Mouse (Mus musculus) megakaryocyte-erythroid progenitor cell, adult 5-6 weeks (primary cell): ENCODE measurements around the gene Gm3880. TPM values are rescaled to one million over a fixed set of nuclear protein-coding genes. Genes with fewer than 3 reads are reported as not detected.
"Not testable (repeated sequence)": the region's sequence is repeated elsewhere in the genome, so short reads cannot be mapped to it uniquely, and the experiment has no call there.

Source experiments
- ATAC-seq: replicated peaks from 2 replicates; pipeline ENCODE4 v1.8.0; 2016; ENCODE audit warnings: mild to moderate bottlenecking, inconsistent platforms; ENCODE audit not compliant: severe bottlenecking, poor library complexity, low FRiP score, low TSS enrichment
- total RNA-seq, 2 experiments: library from RNA; stranded (forward) in 1 of 2; stranded (reverse) in 1 of 2; fragments of 200-1000, 215-1000 nt in 1 of 2; fragments of >200 nt in 1 of 2; fragmentation: Nextera tagmentation in 1 of 2; gene quantifications; 2 replicates each; pipeline ENCODE4 v1.2.3; 2014 to 2017

The Gm3880 gene
- total RNA-seq (2014; fragmentation: Nextera tagmentation) (not detected in 2 replicates), total RNA-seq (2017) (not detected in 2 replicates)

DNA sequence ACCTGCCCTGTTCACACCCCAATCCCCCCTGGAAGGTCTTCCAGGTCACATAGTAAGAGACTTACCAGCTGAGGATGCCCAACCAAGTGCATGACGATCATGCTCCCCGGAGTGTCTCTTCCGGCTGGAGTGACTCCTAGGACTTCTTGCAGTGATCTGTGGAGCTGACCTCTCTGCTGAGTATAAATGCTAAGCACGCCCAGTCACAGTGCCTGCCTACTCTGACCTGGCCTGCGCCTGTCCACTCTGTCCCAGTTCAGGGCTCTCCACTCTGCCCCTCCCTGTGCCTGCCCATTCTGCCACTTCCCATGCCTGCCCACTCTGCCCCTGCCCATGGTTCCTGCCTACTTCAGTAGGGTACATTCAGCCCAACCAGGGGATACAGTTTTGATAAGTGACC, at the start of gene Gm3880:
Gm3880 (minus strand) TSS at position 101 of the 400 bp plus-strand sequence.
- not testable (repeated sequence) for ATAC-seq

DNA sequence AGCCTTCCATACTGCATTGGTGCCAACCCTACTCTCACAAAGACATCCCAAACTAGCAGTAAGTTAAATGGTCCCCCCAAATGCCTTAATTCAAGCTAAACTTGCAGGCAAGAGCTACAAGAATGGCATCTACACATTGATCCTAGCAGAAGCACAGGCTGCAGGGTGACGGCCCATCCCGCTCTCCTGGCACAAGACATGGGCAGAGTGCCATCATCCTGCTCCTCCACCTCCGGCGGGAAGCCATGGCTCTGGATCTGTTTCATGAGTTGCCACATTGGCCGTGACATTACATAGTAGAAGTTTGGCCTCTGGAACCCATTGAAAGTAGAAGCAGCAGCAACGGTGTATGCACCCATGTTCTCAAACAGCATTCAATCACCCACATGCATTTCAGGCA, 37.5 kb upstream of the Gm3880 start:
- not testable (repeated sequence) for ATAC-seq

DNA sequence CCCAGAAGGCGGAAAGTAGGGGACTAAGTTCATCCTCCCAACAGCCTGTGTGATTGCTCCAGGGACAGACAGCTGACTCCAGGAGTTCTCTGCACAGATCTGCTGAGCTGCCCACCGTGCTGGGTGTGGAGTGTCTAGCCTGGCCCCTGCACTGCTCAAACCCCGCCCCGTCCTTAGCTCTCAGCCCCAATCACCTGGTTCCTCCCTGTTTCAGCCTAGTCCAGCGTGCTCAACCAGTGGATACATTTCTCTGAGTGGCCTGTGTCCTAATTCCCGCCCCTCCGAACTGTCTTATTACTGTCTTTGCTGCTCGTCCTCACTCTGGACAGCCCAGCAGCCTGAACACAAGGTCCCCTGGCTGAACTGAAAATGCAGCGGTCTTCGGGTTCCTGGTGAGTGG, 20.8 kb upstream of the Gm3880 start, which contains the start of the genes Gm9112 and Dmrtc1b:
Gm9112 (minus strand) TSS at position 101 of the 400 bp plus-strand sequence.
Dmrtc1b (plus strand) TSS at position 331 of the 400 bp plus-strand sequence.
- not testable (repeated sequence) for ATAC-seq

DNA sequence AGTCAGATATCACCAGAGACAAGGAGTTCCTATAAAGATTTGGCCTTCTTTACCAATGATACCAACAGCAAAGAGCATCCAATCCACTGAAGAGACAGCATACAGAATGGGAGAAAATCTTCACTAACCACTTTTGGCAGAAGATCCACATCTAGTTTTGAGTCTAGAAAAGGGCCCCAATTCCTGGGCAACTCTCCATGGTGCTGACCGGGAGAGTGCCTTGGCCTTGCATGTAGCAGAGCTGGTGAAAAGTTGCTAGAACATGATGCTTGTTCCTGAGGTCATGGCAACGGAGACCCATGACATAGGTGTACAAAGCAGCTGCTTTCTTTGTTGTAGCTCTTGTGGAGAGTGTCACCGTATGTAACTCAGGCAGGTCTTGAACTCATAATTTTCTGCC, 13.9 kb upstream of the Gm3880 start:
- not testable (repeated sequence) for ATAC-seq

DNA sequence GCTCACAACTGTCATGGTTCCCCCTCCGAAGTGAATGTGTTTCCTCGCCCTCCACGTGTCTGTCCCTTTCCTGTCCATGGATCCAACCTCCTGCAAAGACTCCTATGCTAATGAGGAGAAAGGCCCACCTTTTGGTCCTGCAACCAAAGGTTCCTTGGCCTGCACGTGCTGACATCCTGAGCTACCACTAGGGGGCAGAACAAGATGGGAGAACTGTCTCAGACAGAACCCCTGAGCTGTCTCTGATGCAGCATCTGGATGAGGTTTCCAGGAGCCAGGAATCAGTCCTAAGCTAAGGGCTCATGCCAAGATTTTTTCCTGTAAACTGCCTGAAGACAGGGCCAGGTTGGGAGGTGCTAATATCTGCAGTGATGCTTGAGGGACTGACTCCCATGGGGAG, 2.5 kb upstream of the Gm3880 start:
- ATAC-seq = peak; percentile 61; the same call in 1 of the 2 replicates

DNA sequence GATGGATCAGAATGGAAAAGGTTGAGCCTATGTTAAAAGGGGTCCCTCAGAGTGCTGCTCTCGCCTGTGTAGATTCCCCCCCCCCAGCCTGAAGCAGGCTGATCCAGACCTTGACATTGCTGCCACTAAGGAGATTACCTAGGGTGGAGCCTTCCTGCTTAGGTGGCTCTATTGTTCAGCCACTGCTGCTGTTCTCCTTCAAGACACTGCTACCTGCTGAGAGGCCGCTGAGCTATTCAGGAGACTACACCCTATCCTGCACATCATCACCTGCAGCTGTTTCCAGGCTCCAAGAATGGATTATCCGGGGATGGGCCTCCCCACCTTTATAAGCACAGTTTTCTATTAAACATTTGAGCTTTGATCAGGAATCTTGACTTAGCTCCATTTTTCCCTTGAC, 2.1 kb downstream of the Gm3880 start:
- ATAC-seq = not testable (repeated sequence)

DNA sequence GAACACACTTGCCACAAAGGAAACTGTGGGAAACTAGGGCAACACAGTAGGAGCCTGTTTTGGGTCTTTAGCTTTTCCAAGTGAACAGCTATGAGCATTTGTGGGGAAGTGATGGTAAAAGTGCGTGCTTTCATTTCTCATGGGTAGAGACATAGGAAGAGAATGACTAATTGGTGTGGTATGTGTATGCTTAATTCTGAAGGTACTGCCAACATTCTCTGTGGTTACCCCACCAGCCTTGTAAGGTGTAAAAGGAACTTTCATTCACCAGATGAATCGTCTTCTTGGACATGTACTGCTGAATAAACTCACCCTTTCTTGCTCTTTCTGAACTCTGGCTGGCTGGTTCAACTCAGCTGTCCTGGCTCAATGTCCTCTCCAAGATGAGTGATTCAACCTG, 20.1 kb downstream of the Gm3880 start:
- ATAC-seq = no peak

DNA sequence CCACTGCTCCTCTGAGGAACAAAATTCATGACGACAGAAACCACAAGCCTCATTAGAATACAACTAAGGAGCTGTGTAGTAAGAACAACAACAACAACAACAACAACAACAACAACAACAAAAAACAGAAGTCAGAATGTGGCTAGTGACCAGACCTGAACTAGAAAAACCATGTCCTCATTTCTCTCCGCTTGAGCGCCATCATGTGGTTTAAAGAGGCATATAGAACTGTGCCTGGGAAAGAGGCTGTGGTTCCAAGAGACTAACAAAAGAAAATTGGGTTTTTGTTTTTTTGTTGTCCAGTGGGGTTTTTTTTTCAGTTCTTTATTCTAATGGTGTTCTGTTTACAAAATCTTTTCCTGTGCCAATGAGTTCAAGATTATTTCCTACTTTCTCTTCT, 26.1 kb downstream of the Gm3880 start:
- ATAC-seq = no peak

DNA sequence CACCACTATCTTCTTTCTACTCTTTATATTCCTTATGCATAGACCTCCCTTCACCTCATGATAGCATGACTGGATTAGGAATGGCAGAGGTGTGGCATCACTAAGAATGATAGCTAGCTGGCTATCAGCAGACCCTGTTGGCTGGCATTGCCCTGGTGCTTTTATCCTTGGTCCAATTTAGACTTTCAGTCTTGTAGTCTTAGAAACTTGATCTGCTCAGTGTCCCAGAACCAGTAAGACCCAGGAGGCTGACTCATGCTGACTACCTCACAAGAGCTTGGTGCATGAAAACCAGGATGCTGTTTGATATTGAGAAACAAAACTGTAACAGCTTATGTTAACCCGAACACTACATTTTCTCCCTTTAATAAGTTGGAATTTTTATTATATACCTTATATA, 41.1 kb downstream of the Gm3880 start:
- no peak for ATAC-seq

DNA sequence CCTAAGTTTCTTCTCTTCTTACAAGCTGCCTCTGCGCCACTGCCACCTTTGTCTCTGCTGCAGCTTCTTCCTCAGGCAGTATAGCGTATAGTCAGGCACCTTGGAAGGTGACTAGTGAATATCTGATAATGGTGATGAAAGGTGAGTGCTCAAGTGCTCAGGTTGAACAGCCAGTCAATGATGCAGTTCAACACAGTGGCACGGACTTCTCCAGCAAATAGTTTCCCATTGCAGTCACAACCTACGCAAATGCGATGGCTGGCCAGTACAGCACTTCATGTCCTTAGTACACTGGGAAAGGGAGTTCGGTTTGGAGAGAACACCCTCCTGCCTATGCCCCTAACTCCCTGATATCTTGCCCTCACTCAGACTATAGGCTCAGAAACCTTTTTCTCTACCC, 41.6 kb downstream of the Gm3880 start:
- no peak for ATAC-seq

DNA sequence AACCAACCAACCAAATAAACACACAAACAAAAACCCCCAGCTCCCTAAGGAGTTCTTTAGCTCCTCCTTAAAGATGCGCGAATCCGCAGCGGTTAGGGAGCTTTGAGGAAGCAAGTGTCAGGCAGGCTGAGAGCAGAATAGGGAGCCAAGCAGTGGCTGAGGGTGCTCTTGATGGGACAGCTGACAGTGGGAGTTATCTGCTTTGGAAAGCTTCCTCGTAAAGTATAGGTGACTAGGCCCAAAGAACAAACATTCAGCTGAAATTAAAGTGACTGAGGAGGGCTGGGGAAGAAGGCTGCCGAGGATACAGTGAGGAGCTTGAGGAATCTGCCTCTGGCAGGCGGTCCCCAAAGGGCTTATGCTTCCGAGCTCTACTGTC, 42.2 kb downstream of the Gm3880 start:
- peak; percentile 75 for ATAC-seq

DNA sequence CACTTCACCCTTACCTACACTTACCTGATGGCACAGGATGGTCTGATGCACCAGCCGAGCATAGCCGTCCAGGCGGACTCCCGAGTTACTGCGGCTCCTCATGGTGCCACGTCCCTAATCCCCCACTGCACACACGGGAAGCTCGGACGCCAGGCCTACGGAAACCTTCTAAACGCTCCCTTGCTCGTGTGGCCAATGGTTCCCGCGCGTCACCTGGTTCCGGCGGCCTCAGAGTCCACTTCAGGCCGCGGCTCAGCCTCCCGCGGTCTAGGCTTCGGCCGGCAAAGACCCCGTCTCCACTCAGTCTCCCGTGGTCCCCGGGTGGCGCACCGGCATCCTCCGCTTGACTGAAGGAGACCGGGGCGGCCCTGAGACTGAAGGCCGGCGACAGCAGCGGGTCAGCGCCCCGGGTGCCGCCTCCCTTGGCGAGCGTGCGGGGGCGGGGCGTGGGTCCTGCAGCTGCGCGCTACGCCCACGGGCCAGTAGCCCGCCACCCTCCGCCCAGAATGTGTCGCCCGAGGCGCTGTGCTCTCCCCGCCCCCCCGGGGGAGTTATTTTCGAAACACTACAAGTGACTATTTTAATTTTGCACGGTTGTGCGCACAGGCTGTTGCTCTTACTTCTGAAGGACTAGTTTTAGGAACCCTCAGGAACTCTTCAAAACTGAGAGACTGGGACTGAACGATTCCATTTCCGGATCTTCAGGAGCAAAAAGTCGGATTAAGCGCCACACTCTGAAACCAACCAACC, 42.8 kb downstream of the Gm3880 start, which contains the start of gene Phka1:
Phka1 (minus strand) TSS at position 424 of the 750 bp plus-strand sequence.
- ATAC-seq = peak; percentile 99

Other genes with a start within 250 kb of the Gm3880 start
- gene Hdac8, start 181.6 kb downstream of the Gm3880 start, total RNA-seq (2014; fragmentation: Nextera tagmentation) = 12.5 and 22.4 TPM in 2 replicates
- 8.7 and 16.5 TPM in 2 replicates for gene Hdac8, start 181.6 kb downstream of the Gm3880 start, total RNA-seq (2017)
- gene Phka1, start 42.7 kb downstream of the Gm3880 start, total RNA-seq (2014; fragmentation: Nextera tagmentation) = 2.4 and 3.0 TPM in 2 replicates
- gene Phka1, start 42.7 kb downstream of the Gm3880 start, total RNA-seq (2017) = 1.1 and 3.7 TPM in 2 replicates
- not detected in 2 replicates for gene Gm9112, start 20.7 kb upstream of the Gm3880 start, total RNA-seq (2014; fragmentation: Nextera tagmentation)
- not detected in 2 replicates for gene Gm9112, start 20.7 kb upstream of the Gm3880 start, total RNA-seq (2017)
- gene Dmrtc1b, start 20.9 kb upstream of the Gm3880 start, total RNA-seq (2014; fragmentation: Nextera tagmentation) = not detected in 2 replicates
- gene Dmrtc1b, start 20.9 kb upstream of the Gm3880 start, total RNA-seq (2017) = not detected in 2 replicates
- gene Dmrtc1c1, start 116.0 kb upstream of the Gm3880 start, total RNA-seq (2014; fragmentation: Nextera tagmentation) = not detected in 2 replicates
- gene Dmrtc1c1, start 116.0 kb upstream of the Gm3880 start, total RNA-seq (2017) = not detected in 2 replicates
- not detected in 2 replicates for gene Dmrtc1c2, start 167.6 kb upstream of the Gm3880 start, total RNA-seq (2014; fragmentation: Nextera tagmentation)
- gene Dmrtc1c2, start 167.6 kb upstream of the Gm3880 start, total RNA-seq (2017) = not detected in 2 replicates
- gene 1700031F05Rik, start 181.0 kb upstream of the Gm3880 start, total RNA-seq (2014; fragmentation: Nextera tagmentation) = not detected in 2 replicates
- gene 1700031F05Rik, start 181.0 kb upstream of the Gm3880 start, total RNA-seq (2017) = not detected in 2 replicates
- gene Dmrtc1a, start 221.7 kb upstream of the Gm3880 start, total RNA-seq (2014; fragmentation: Nextera tagmentation) = not detected in 2 replicates
- not detected in 2 replicates for gene Dmrtc1a, start 221.7 kb upstream of the Gm3880 start, total RNA-seq (2017)
- gene 1700011M02Rik, start 221.9 kb upstream of the Gm3880 start, total RNA-seq (2014; fragmentation: Nextera tagmentation) = not detected in 2 replicates
- not detected in 2 replicates for gene 1700011M02Rik, start 221.9 kb upstream of the Gm3880 start, total RNA-seq (2017)
- gene 1700018G05Rik, start 241.4 kb upstream of the Gm3880 start, total RNA-seq (2014; fragmentation: Nextera tagmentation) = not detected in 2 replicates
- not detected in 2 replicates for gene 1700018G05Rik, start 241.4 kb upstream of the Gm3880 start, total RNA-seq (2017)